14 mouse cellular contexts compared by ENCODE assay signal in the genomic region with DNA sequence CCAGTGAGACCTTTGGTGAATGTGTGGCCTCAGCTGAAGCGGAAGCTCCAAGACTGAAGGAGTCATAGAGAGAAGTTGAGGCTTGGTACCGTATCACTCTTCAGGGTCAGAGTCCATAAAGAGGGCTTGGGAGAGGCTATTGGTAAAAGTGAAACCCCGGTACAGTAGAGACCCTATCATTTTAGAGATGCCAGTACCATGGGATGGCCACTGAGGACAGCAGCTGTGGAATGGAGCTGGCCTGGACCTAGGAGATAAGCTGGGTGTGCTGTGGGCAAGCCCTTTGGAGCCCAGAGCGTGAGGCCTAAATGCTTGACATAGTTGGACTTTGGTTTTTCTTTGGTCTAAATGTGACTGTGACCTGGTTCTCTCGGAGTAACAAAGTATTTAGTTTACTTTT. TPM values are rescaled to one million over a fixed set of nuclear protein-coding genes. Genes with fewer than 3 reads are reported as not detected.
A peak's percentile ranks its signal among the peaks of the same experiment; 100 is the strongest.
DNase-seq lines count a peak whose midpoint lies in the region; ATAC-seq and TF ChIP-seq lines count a peak whose summit lies in the region.
"Had no signal": no experiment of that assay in that cellular context is flagged by ENCODE, and none has a peak within 500 bp of the region (broad histone marks: within the 10 kb centered on the region; RNA-seq: fewer than 3 reads in every experiment).

No protein-coding gene starts in this region.

- H3K4me3 ChIP-seq in kidney, embryonic 14.5 days (ENCODE audit: low read length): no peak overlapping the region
- H3K4me3 ChIP-seq in liver, embryonic 15.5 days (replicated peaks): peak overlapping the region; percentile 16
- no peak overlapping the region for H3K4me3 ChIP-seq in stomach, embryonic 15.5 days (replicated peaks)
- H3K4me3 ChIP-seq in left cerebral cortex, adult 2 months: no peak overlapping the region
- H3K4me3 ChIP-seq: neural tube, embryonic 12.5 days had no signal

- no peak for TF ChIP-seq CTCF in left cerebral cortex, adult 2 months (IDR thresholded peaks at IDR 0.05)

- WGBS in kidney, embryonic 14.5 days: 92% methylated on average over 5 of the region's 5 CpGs
- WGBS in liver, embryonic 15.5 days (ENCODE audit: insufficient replicate concordance): 40% methylated on average over 5 of the region's 5 CpGs
- WGBS in stomach, embryonic 15.5 days: 86% methylated on average over 5 of the region's 5 CpGs

- H3K27me3 ChIP-seq in kidney, embryonic 14.5 days (ENCODE audit: control insufficient read depth, insufficient read depth, low read length): no peaks in the 10 kb centered on the region
- H3K27me3 ChIP-seq in liver, embryonic 15.5 days: no peaks in the 10 kb centered on the region
- no peaks in the 10 kb centered on the region for H3K27me3 ChIP-seq in stomach, embryonic 15.5 days (replicated peaks)
- H3K27me3 ChIP-seq: neural tube, embryonic 12.5 days had no signal

- H3K4me2 ChIP-seq in kidney, embryonic 14.5 days (replicated peaks; ENCODE audit: low read depth, low read length): no peak overlapping the region
- peak overlapping the region; percentile 63 for H3K4me2 ChIP-seq in liver, embryonic 15.5 days
- no peak overlapping the region for H3K4me2 ChIP-seq in stomach, embryonic 15.5 days
- H3K4me2 ChIP-seq: neural tube, embryonic 12.5 days had no signal

- H3K27ac ChIP-seq in kidney, embryonic 14.5 days (ENCODE audit: low read depth, low read length): no peak overlapping the region
- H3K27ac ChIP-seq in liver, embryonic 15.5 days (replicated peaks): peak overlapping the region; percentile 95
- no peak overlapping the region for H3K27ac ChIP-seq in stomach, embryonic 15.5 days
- H3K27ac ChIP-seq in left cerebral cortex, adult 2 months: no peak overlapping the region
- H3K27ac ChIP-seq: neural tube, embryonic 12.5 days had no signal

- intact Hi-C loops in left cerebral cortex, adult 2 months (cut with DNase I): loop anchor here (5.0 kb wide), 1 partner anchor 38 kb away; no protein-coding TSS in a partner anchor

- no peak overlapping the region for H3K9ac ChIP-seq in kidney, embryonic 14.5 days (ENCODE audit: low read depth, low read length)
- H3K9ac ChIP-seq in liver, embryonic 15.5 days: peak overlapping the region; percentile 37; the same call in 1 of the 2 replicates
- H3K9ac ChIP-seq in stomach, embryonic 15.5 days: no peak overlapping the region
- H3K9ac ChIP-seq: neural tube, embryonic 12.5 days had no signal

- peak; percentile 22 for DNase-seq in kidney, postnatal 14 days
- DNase-seq in left cerebral cortex, adult 2 months (ENCODE audit: extremely low spot score in 1 of 2, low spot score in 2 of 2): no peak
- DNase-seq in right cerebral cortex, postnatal 25 days: no peak
- DNase-seq: cerebellum, adult 9-10 months; heart, postnatal 36 days; lung, postnatal 4 days; midbrain, embryonic 14.5 days; thymus, adult 18-20 months had no signal

- ATAC-seq in kidney, embryonic 14.5 days (ENCODE audit: low FRiP score, low TSS enrichment): no peak
- peak; percentile 7 to 17; a peak in 1 of 4 replicates for ATAC-seq in hematopoietic stem cell, adult 5-6 weeks (replicated peaks in 1 of 2; ENCODE audit: insufficient read depth in 1 of 2, low FRiP score in 2 of 2, low TSS enrichment in 1 of 2, low read depth in 1 of 2, poor library complexity in 2 of 2, severe bottlenecking in 2 of 2)
- peak; percentile 100 for ATAC-seq in liver, embryonic 15.5 days (ENCODE audit: insufficient read depth)
- peak; percentile 96 for ATAC-seq in stomach, embryonic 15.5 days (ENCODE audit: insufficient read depth, low FRiP score, low read depth)
- ATAC-seq in CD4-positive, CD25-positive, alpha-beta regulatory T cell, adult 4 months: no peak

- no peaks in the 10 kb centered on the region for H3K36me3 ChIP-seq in kidney, embryonic 14.5 days (ENCODE audit: control insufficient read depth, insufficient read depth, low read length)
- H3K36me3 ChIP-seq in liver, embryonic 15.5 days (replicated peaks): peaks cover 26% of the 10 kb centered on the region
- no peaks in the 10 kb centered on the region for H3K36me3 ChIP-seq in stomach, embryonic 15.5 days
- H3K36me3 ChIP-seq: neural tube, embryonic 12.5 days had no signal

- no peaks in the 10 kb centered on the region for H3K4me1 ChIP-seq in kidney, embryonic 14.5 days (ENCODE audit: control insufficient read depth, insufficient read depth, low read length)
- H3K4me1 ChIP-seq in liver, embryonic 15.5 days (replicated peaks): peaks cover 29% of the 10 kb centered on the region
- no peaks in the 10 kb centered on the region for H3K4me1 ChIP-seq in stomach, embryonic 15.5 days
- H3K4me1 ChIP-seq: neural tube, embryonic 12.5 days had no signal

- H3K9me3 ChIP-seq in kidney, embryonic 14.5 days (ENCODE audit: control insufficient read depth, low read length): no peaks in the 10 kb centered on the region
- H3K9me3 ChIP-seq in liver, embryonic 15.5 days (replicated peaks): no peaks in the 10 kb centered on the region
- no peaks in the 10 kb centered on the region for H3K9me3 ChIP-seq in stomach, embryonic 15.5 days
- H3K9me3 ChIP-seq: neural tube, embryonic 12.5 days had no signal

RNA-seq across cellular contexts. Expression of a gene that starts 26.4 kb away (rescaled TPM):
- polyA plus RNA-seq in kidney, embryonic 14.5 days (2014; fragmentation: Nextera tagmentation; extraction: Ambion mirVana): 4.9 and 6.9 TPM in 2 replicates
- 0.81 and 2.2 TPM in 2 replicates for total RNA-seq in hematopoietic stem cell, adult 5-6 weeks (2017)
- polyA plus RNA-seq in liver, embryonic 15.5 days (2015; fragmentation: Nextera tagmentation; extraction: Ambion mirVana): 6.4 and 7.3 TPM in 2 replicates
- 4.1 and 6.0 TPM in 2 replicates for polyA plus RNA-seq in stomach, embryonic 15.5 days (2015; fragmentation: Nextera tagmentation; extraction: Ambion mirVana)
- total RNA-seq in left cerebral cortex, adult 2 months (2021): 10 to 100 TPM; 32.1 to 32.9 TPM
- polyA plus RNA-seq in CD4-positive, CD25-positive, alpha-beta regulatory T cell, adult 4 months (2017; shearing (Covaris generic)): 10 to 100 TPM; 13.4 to 22.5 TPM

RNA-seq across cellular contexts. Expression of a gene that starts 47.4 kb away (rescaled TPM):
- polyA plus RNA-seq in kidney, embryonic 14.5 days (2014; fragmentation: Nextera tagmentation; extraction: Ambion mirVana): 24.1 and 31.8 TPM in 2 replicates
- 30.0 and 39.5 TPM in 2 replicates for total RNA-seq in hematopoietic stem cell, adult 5-6 weeks (2017)
- 14.1 and 17.4 TPM in 2 replicates for polyA plus RNA-seq in liver, embryonic 15.5 days (2015; fragmentation: Nextera tagmentation; extraction: Ambion mirVana)
- 24.6 and 26.5 TPM in 2 replicates for polyA plus RNA-seq in stomach, embryonic 15.5 days (2015; fragmentation: Nextera tagmentation; extraction: Ambion mirVana)
- 10 to 100 TPM; 26.3 to 27.1 TPM for total RNA-seq in left cerebral cortex, adult 2 months (2021)
- 10 to 100 TPM; 18.1 to 29.4 TPM for polyA plus RNA-seq in CD4-positive, CD25-positive, alpha-beta regulatory T cell, adult 4 months (2017; shearing (Covaris generic))

RNA-seq across cellular contexts. Expression of a gene that starts 47.5 kb away (rescaled TPM):
- 9.8 and 14.5 TPM in 2 replicates for polyA plus RNA-seq in kidney, embryonic 14.5 days (2014; fragmentation: Nextera tagmentation; extraction: Ambion mirVana)
- 8.5 and 20.6 TPM in 2 replicates for total RNA-seq in hematopoietic stem cell, adult 5-6 weeks (2017)
- polyA plus RNA-seq in liver, embryonic 15.5 days (2015; fragmentation: Nextera tagmentation; extraction: Ambion mirVana): 27.9 and 28.5 TPM in 2 replicates
- 15.0 and 15.3 TPM in 2 replicates for polyA plus RNA-seq in stomach, embryonic 15.5 days (2015; fragmentation: Nextera tagmentation; extraction: Ambion mirVana)
- 10 to 100 TPM; 17.8 to 19.5 TPM for total RNA-seq in left cerebral cortex, adult 2 months (2021)
- polyA plus RNA-seq in CD4-positive, CD25-positive, alpha-beta regulatory T cell, adult 4 months (2017; shearing (Covaris generic)): 10 to 100 TPM; 11.4 to 11.5 TPM

Comparison
In these comparisons a context has a peak if more than half of its experiments do, and no peak if none do; other contexts are left out.
1. ATAC-seq: peak in hematopoietic stem cell, adult 5-6 weeks (2 of 2), liver, embryonic 15.5 days (single experiment) and stomach, embryonic 15.5 days (single experiment); none in kidney, embryonic 14.5 days (single experiment) and CD4-positive, CD25-positive, alpha-beta regulatory T cell, adult 4 months (single experiment).